Mouse (Mus musculus): ENCODE data around the gene Mllt10. TPM values are rescaled to one million over a fixed set of nuclear protein-coding genes. Genes with fewer than 3 reads are reported as not detected.
A peak's percentile ranks its signal among the peaks of the same experiment; 100 is the strongest.

Gene Mllt10
- total and polyA plus RNA-seq, 3 experiments: 33.3 to 64.1 TPM; not detected in 1

GRCm38 (mm10) chr2:18065708-18066030 is 10.6 kb downstream of the Mllt10 start:
- DNase-seq (ENCODE audit: low read depth, low spot score): no peak
- TF ChIP-seq EP300 (IDR thresholded peaks at IDR 0.05; ENCODE audit: low read depth in 1 of 2, low read length in 2 of 2): 0 out of 4 replicates have a peak, but pooled peaks of 1 of the 2 experiments have one; percentile 19
- no peak for TF ChIP-seq RCOR1 (IDR thresholded peaks at IDR 0.05; ENCODE audit: low read depth, low read length)
- H3K9me3 ChIP-seq (replicated peaks; ENCODE audit: insufficient read depth, low read length): no peaks in the 10 kb centered on the region
- no peaks in the 10 kb centered on the region for H3K27me3 ChIP-seq (ENCODE audit: control insufficient read depth in 1 of 2, insufficient read depth in 2 of 2, low read length in 2 of 2)
- H3K36me3 ChIP-seq (ENCODE audit: control insufficient read depth in 1 of 2, insufficient read depth in 2 of 2, low read length in 2 of 2): peaks cover 15 to 33% of the 10 kb centered on the region in 2 experiments
- H3K9ac ChIP-seq (ENCODE audit: control insufficient read depth, low read depth, low read length, poor library complexity, severe bottlenecking): peak overlapping the region; percentile 93
- H3K79me2 ChIP-seq (ENCODE audit: control insufficient read depth, insufficient read depth, low read length, poor library complexity): peaks cover 43% of the 10 kb centered on the region
- peak overlapping the region; percentile 79 for H3K27ac ChIP-seq (ENCODE audit: control insufficient read depth, low read depth, low read length)
- peak overlapping the region; percentile 85 to 87 for H3K4me3 ChIP-seq (ENCODE audit: control insufficient read depth in 1 of 2, insufficient read depth in 1 of 2, low read depth in 2 of 2, low read length in 2 of 2)
- peaks cover 8 to 10% of the 10 kb centered on the region in 2 experiments for H3K4me1 ChIP-seq (ENCODE audit: control insufficient read depth in 1 of 2, insufficient read depth in 2 of 2, low read length in 2 of 2)

- peak; percentile 22 for DNase-seq (ENCODE audit: low read depth, low spot score)
- no peak for TF ChIP-seq MAX (IDR thresholded peaks at IDR 0.05; ENCODE audit: low read length)
- TF ChIP-seq ZMIZ1 (IDR thresholded peaks at IDR 0.05; ENCODE audit: low read depth, low read length): no peak
- no peak for TF ChIP-seq TAL1 (IDR thresholded peaks at IDR 0.05; ENCODE audit: low read length)
- TF ChIP-seq USF2 (IDR thresholded peaks at IDR 0.05; ENCODE audit: borderline replicate concordance in 1 of 2, insufficient read depth in 1 of 2, low read depth in 1 of 2, low read length in 2 of 2): no peak
- Histone ChIP-seq H3K79me2 (ENCODE audit: control insufficient read depth, insufficient read depth, low read length, poor library complexity) (peaks cover 44% of the 10 kb centered on the region), H3K27ac (ENCODE audit: control insufficient read depth, low read depth, low read length) (no peak overlapping the region), H3K27me3 (ENCODE audit: control insufficient read depth in 1 of 2, insufficient read depth in 2 of 2, low read length in 2 of 2) (no peaks in the 10 kb centered on the region), H3K4me3 (ENCODE audit: control insufficient read depth in 1 of 2, insufficient read depth in 1 of 2, low read depth in 2 of 2, low read length in 2 of 2) (peak overlapping the region; percentile 33 to 85; a peak in 3 of 4 replicates), H3K9ac (ENCODE audit: control insufficient read depth, low read depth, low read length, poor library complexity, severe bottlenecking) (peak overlapping the region; percentile 93), H3K36me3 (ENCODE audit: control insufficient read depth in 1 of 2, insufficient read depth in 2 of 2, low read length in 2 of 2) (peaks cover 21 to 32% of the 10 kb centered on the region in 2 experiments), H3K4me1 (ENCODE audit: control insufficient read depth in 1 of 2, insufficient read depth in 2 of 2, low read length in 2 of 2) (peaks cover 8 to 10% of the 10 kb centered on the region in 2 experiments), H3K9me3 (replicated peaks; ENCODE audit: insufficient read depth, low read length) (no peaks in the 10 kb centered on the region)
These were observed 11.4 kb downstream of the Mllt10 start for GRCm38 (mm10) chr2:18066436-18066835.

- Histone ChIP-seq H3K4me3 (ENCODE audit: control insufficient read depth in 1 of 2, insufficient read depth in 1 of 2, low read depth in 2 of 2, low read length in 2 of 2) (no peak overlapping the region), H3K9ac (ENCODE audit: control insufficient read depth, low read depth, low read length, poor library complexity, severe bottlenecking) (peak overlapping the region; percentile 18; the same call in 1 of the 2 replicates), H3K27ac (ENCODE audit: control insufficient read depth, low read depth, low read length) (no peak overlapping the region), H3K36me3 (ENCODE audit: control insufficient read depth in 1 of 2, insufficient read depth in 2 of 2, low read length in 2 of 2) (peaks cover 26 to 31% of the 10 kb centered on the region in 2 experiments), H3K79me2 (ENCODE audit: control insufficient read depth, insufficient read depth, low read length, poor library complexity) (peaks cover 49% of the 10 kb centered on the region), H3K4me1 (ENCODE audit: control insufficient read depth in 1 of 2, insufficient read depth in 2 of 2, low read length in 2 of 2) (peaks cover 4 to 8% of the 10 kb centered on the region in 2 experiments; a peak in 3 of 4 replicates), H3K9me3 (replicated peaks; ENCODE audit: insufficient read depth, low read length) (no peaks in the 10 kb centered on the region), H3K27me3 (ENCODE audit: control insufficient read depth in 1 of 2, insufficient read depth in 2 of 2, low read length in 2 of 2) (no peaks in the 10 kb centered on the region)
- DNase-seq (ENCODE audit: low read depth, low spot score): no peak
- TF ChIP-seq TAL1 (IDR thresholded peaks at IDR 0.05; ENCODE audit: low read length) (no peak), POLR2A (IDR thresholded peaks at IDR 0.05; ENCODE audit: control insufficient read depth in 1 of 2, insufficient read depth in 1 of 2, low read depth in 1 of 2, low read length in 2 of 2, poor library complexity in 1 of 2) (peak in 1 of 2 experiments; percentile 2; a peak in 1 of 4 replicates), CTCF (IDR thresholded peaks at IDR 0.05 in 2 of 3, conservative IDR thresholded peaks at IDR 0.05 in 1 of 3; ENCODE audit: control insufficient read depth in 1 of 3, insufficient read depth in 1 of 3, low read depth in 2 of 3, low read length in 3 of 3, poor library complexity in 1 of 3, severe bottlenecking in 1 of 3) (no peak), ZNF384 (IDR thresholded peaks at IDR 0.05; ENCODE audit: low read depth, low read length) (peak; percentile 64)
These were observed 13.2 kb downstream of the Mllt10 start for GRCm38 (mm10) chr2:18068071-18068796.

Data from MEL (cell line).